Mouse (Mus musculus) frontal cortex, postnatal 14 days (tissue): Measurements from ENCODE around the gene Erg.

Experiments
- DNase-seq, 2 experiments: peaks; one replicate each; pipeline ENCODE4 v3.0.0; 2022; ENCODE audit warnings: low spot score in 2 of 2

The Erg gene

DNA sequence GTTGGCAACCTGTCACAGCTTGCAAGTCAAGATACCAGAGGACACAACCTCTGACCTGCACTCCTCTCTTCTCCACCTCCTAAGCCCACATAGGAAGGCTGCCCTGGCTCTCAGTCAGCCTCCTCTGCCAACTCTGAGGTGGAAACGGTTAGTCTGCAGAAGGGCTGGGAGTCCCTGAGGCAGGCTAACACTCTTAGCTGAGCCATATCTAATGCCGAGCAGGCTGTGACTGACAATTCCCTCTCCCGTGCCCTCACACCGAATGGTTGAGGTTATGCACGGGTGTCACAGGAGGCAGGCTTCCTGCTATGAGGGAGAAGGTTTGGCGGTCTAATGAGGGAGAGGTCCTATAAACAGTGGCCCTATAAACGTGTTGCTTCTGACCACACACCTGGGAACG lies 232.6 kb downstream of the Erg start:
- DNase-seq, result no peak

DNA sequence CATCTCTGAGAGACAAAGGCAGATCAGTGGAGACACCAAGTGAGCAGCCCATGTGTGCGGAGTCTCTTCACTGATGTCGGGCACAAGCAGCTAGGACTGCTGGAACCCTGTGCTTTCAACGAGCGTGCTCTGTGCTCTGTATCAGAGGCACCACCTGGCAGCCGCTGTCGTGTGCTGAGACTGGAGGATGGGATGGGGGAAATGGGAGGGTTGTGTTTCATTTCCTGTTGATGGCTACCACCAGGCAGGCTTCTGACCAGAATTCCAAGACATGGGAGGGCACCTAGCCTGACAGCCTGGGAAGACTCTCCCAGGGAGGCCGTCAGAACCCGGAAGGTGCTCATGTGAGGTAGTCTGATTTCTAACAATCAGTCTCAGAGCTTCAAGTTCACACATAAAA lies 234.1 kb downstream of the Erg start:
- no peak for DNase-seq

DNA sequence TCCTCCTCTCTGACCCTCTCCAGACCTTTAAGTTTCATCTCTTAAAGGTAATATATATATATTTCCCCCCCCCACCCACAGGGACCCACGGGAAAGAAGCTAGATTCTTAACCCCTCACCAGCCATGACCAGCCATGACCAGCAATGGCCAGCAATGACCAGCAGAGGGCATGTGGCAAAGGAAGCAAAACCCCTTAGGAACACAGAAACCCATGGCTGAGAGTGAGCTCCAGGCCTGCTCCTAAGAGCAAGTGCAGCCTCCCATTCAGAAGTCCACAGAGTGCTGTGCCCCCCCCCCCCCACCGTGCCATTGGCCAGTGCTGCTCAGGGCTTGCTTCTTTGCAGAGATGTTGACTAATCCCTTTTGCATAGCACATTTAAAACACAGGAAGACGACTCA lies 235.9 kb downstream of the Erg start:
- peak in 1 of 2 experiments; percentile 44 for DNase-seq

DNA sequence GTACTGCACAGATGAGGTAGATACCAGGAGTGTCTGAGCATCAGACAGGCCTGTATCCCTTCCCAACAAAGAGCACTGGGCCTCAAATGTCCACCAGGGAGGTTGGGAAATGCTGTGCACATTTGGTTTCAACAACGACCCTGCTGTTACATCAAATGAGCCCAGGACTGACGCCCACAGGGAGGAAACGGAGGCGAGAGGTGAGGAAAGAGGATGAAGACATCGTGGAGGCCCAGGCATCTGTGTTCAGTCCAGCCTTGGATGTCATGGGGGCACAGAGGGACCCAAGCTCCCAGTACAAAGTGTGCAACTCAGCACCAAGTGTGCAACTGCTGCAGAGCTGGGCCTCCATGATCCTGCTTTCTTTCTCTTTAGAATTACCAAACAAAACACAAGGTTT lies 236.6 kb downstream of the Erg start:
- no peak for DNase-seq

DNA sequence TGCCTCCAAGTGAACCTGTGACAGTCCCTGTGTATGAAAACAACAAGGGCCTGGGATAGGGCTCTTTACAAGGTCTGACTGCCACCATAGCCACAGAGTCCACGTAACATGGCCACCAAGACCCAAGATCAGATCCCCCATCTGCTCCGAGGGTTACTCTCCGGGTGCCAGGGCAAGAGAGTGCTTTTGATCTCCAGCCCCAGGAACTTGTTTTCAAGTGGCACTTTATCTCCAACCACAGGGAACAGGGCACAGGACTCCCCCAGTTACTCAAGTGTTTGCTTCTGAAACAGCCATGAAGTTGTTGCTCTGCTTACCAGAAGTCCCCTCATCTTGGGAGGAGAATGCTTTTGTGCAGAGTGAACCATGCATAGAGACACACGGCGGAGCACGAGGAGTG lies 237.0 kb downstream of the Erg start:
- no peak for DNase-seq

DNA sequence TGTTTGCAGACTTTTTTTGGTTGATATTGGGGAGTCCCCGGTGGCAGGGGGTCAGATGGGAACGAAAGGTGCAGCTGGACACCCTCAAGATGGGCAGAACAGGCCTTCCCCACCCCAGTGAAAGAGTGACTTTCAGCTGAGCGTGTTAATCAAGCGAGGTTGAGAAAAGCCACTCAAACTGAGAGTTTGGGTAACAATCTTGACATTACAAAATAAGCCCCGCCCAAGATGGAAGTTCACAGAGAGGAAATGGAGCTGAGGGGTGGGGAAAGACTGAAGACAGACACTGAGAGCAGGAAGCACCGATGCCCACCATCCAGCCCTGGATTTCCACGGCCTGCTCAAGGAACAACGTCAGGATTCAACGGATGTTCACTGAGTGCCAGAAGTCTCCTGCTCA lies 237.8 kb downstream of the Erg start:
- DNase-seq, result no peak

DNA sequence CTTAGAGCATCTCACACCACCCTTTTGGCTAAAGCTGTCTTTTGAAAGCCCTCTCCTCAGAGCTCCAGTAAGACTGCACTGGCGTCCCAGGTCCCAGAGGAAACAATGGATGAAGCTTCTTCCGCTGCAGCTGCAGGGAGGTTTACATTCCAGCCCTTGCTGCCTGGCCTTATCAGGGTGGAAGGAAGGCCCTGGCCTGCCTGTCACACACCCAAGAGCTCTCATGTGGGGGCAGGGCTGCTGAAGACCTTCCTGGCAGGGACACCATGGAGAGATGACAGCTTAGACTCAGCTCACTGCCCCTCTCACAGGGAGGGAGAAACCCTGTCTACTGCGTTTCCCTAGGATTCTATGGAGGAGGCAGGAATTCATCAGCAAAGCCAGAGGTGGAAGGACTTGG lies 239.2 kb downstream of the Erg start:
- no peak for DNase-seq

DNA sequence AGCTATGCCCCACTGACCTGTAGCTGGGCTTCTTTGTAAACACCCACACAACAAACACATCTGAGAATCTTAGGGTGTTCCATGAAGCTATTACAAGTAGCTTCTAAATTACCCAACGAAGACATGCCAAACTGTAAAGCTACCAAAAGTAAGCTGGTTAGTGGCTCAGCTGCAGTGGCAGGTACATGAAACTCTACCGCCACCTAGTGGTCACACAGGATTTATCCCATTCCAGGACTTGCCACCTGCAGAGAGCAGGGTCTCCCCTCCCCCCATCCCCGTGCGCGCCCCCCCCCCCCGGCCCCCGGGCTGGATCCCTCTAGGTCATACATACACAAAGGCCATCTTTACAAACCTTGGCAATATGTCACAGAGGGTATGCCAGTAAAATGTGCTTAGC lies 240.5 kb downstream of the Erg start:
- peak; percentile 28 to 66 for DNase-seq

DNA sequence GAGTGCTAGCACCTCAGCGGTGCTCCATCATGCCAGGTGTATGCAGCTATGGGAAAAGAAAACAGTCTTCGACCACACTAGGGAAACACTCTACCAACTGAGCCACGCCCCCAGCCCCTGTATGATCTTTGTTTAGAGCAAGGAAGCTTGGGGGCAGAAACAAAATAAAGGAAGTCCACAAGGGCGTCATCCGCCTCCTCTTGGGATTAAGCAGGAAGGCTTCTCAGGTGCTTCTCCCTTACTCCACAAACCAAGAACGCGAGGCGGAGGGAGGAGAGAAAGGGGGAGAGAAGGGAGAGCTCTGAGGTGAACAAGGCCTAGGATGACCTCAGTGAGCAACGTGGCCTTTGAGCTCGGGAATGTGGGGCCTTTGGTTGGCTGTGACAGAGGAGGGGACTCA lies 241.4 kb downstream of the Erg start:
- no peak for DNase-seq

DNA sequence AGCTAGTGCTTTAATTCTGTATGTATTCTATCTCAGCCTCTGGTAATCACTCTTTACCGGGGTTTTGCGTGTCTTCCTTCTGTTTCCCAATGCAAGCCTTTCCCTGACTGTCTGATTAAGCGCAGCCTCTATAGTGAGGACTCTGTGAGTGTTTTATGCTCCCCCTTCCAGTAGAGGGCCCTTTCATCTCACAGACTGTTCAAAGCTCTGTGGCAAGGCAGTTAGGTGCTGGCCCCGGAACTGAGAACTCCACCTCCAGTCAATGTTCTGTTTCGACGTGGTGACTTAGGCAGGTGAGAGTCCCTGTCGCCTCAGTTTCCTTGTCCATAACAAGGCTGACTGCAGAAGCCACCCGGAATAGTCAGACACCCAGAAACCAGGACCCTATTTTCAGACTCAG lies 244.4 kb downstream of the Erg start:
- no peak for DNase-seq

DNA sequence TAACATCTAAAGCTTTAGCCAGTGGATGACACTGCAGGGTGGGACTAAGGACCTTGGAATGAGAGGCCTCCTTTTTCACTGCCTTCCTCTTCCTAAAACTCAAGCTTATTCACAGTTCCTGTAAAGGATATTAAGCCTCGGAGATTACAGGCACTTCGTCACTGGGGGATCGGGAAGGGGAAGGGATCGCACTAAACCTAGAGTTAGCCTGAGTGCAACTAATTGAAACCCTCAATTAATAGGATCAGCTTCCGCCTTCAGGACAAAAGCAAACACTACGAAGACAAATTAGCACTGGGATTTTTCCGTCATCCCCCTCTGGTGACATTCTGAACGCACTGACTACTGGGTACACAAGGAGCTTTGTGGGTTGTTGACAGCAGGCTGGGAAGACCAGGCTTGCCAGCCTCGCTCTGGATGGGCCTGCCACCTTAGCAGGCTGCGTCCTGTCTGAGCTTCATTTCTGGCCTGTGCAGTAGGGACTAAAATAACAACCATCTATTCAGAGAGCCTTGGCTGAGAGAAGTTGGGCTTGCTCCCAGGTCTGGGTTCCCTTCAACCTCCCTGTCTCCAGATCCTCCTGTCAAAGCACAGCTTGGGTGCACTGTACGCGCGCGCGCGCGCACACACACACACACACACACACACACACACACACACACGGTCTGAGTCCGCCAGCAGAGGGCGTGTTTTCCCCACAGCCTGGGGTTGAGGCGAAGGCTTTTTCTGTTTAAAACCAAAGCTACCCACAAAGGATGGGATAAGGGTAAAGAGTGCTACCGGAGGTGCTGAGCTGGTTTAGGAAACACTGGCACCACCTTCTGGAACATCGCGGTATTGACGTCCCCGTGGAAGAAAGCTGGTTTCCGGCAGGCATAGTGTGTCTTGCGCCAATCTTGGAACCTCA lies 245.3 kb downstream of the Erg start:
- peak; percentile 71 to 85 for DNase-seq

DNA sequence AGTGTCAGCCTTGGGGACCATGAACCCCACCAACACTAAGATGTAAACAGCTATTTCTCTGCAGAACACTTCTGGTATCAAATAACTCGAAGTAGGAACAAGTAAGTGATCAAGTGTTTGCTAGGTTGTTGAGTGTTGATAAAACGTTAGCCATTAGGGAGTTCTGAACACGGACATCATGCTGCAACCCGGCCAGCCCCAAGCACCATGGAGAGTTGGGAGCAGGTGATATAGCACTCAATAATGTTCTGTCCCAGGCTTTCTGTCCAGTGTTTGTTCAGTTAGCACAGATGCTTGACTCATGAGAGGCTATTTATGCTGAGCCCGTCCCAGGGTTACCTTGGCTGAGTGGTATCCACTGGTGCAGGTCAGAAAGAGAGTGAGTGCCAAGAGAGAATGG lies 254.2 kb downstream of the Erg start:
- DNase-seq, result no peak

DNA sequence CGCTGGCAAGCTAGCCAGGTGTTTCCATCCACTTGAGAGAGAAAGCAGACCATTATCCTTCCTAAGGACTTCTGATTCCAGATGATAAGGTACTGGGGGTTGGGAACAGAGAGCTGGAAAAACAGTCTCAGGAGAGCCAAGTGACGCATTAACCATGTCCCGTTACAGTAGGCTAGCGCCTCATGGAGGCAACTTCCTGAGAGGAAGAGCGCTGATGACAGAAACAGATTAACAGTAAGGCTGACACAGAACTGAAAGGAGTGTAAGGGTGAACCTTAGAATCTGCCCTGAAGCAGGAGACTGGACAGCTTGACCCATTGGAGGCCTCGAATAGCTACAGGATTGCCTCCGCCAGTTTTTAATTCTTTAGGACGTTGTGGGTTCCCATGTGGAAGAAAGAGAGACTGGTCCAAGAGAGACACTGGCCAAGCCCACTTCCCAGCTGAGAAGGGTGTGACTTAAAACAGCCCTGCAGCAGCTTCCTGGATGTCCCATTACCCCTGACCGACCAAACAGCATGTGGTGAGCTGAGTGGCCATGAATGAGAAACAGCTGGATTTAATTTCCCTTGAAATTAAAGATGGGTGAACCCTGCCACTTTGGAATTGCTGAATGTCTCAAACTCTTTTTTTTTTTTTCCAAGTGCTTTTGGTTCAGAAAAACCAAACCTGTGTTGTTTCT lies 264.3 kb downstream of the Erg start:
- DNase-seq, result no peak
